Mouse (Mus musculus) leukemia stem cell, adult 10-12 weeks (primary cell): ENCODE results near the gene Abi1. TPM values are rescaled to one million over a fixed set of nuclear protein-coding genes. Genes with fewer than 3 reads are reported as not detected.

ENCODE experiments used
- polyA plus RNA-seq: library from polyadenylated mRNA; stranded (reverse); fragments of >175 nt; gene quantifications from 2 replicates; pipeline ENCODE4 v1.2.3, GENCODE M21; 2012; ENCODE audit warnings: low replicate concordance

The Abi1 gene
- polyA plus RNA-seq = 23.8 and 81.6 TPM in 2 replicates

GRCm38 (mm10) chr2:23040001-23040646 is at the start of gene Abi1:
Gene Abi1 (minus strand): TSS chr2:23040241.

DNA sequence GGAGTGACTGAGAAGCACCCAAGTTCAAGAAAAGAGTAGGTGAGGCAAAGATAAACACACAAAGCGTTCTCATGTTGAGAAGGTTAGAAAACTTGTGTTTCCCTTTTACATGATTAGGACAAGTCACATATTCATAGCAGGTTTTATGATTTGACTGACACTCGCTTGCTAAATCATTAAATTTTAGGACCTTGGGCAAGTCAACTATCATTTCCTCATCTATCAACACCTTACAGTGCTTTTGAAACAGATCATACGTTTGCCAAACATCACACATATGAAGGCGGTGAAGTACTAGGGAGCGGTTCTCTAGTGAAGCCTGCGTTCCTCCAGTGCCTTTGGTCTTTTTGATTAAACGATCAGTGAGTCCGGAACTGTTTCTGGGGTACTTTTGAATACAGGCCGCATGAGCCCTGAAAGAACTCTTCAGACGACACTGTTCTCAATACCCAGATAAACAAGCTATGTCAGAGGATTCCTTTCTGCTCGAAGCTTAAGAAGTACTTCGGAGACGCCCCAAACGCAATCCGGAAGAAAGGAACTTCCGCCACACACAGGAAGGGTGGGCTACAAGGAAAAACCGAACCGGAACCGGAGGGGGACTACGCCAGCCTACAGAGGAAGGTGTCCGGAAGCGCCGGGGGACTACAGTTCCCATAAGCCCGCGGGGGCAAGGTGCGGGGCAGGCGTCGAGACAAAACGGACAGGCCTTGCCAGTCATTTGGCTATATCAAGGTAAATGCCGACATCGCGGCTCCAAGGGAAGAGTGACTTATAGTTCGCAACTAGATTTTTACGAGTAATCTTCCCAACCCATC is 27.7 kb upstream of the Abi1 start, which contains the start of gene Acbd5:
Gene Acbd5, plus strand, starts transcription at position 616 of the 818 bp plus-strand sequence.

GRCm38 (mm10) chr2:22895282-22896273 is 144.5 kb downstream of the Abi1 start, which contains the start of gene Pdss1:
Gene Pdss1 (plus strand): TSS chr2:22895522.

Other genes starting within 250 kb of the Abi1 start
- gene Pdss1, start 144.7 kb downstream of the Abi1 start, polyA plus RNA-seq = 13.4 and 15.0 TPM in 2 replicates
- gene Acbd5, start 27.9 kb upstream of the Abi1 start, polyA plus RNA-seq = 1.4 and 2.1 TPM in 2 replicates
- 0.30 and 0.77 TPM in 2 replicates for gene Mastl, start 115.8 kb upstream of the Abi1 start, polyA plus RNA-seq
- gene Yme1l1, start 116.1 kb upstream of the Abi1 start, polyA plus RNA-seq = 1.5 and 3.9 TPM in 2 replicates
- not detected in 2 replicates for gene 4931423N10Rik, start 167.2 kb upstream of the Abi1 start, polyA plus RNA-seq